Comparison of ENCODE assay signal across 16 mouse cellular contexts in the genomic region with DNA sequence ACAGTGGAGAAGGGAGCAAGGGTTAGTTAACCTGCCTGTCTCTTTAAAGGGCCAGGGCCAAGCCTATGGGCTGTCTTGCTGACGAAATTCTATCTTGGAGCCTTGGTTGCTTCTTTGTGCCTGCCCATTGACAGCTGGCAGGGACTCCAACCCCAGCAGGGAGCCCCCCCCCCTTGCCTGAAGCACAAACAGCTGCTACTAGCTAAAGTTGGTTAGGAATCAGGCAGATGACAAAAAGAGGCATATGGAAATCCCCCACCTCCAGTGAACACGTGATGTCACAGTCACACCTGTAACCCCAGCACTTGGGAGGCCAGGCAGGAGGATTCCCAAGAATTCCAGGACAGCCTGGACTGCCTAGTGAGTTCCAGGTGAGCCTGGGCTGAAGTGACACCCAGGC. TPM values are rescaled to one million over a fixed set of nuclear protein-coding genes. Genes with fewer than 3 reads are reported as not detected.
DNase-seq lines count a peak whose midpoint lies in the region; ATAC-seq and TF ChIP-seq lines count a peak whose summit lies in the region.
"Had no signal": no experiment of that assay in that cellular context is flagged by ENCODE, and none has a peak within 500 bp of the region (broad histone marks: within the 10 kb centered on the region; RNA-seq: fewer than 3 reads in every experiment).

No protein-coding gene starts in this region.

- H3K4me1 ChIP-seq in heart, embryonic 10.5 days: peaks cover 53% of the 10 kb centered on the region
- H3K4me1 ChIP-seq: forebrain, embryonic 15.5 days had no signal

- no peak overlapping the region for H3K4me3 ChIP-seq in heart, embryonic 10.5 days
- no peak overlapping the region for H3K4me3 ChIP-seq in left cerebral cortex, adult 2 months
- H3K4me3 ChIP-seq: embryonic facial prominence, embryonic 15.5 days; forebrain, embryonic 15.5 days had no signal

- H3K27ac ChIP-seq in heart, embryonic 10.5 days: peak overlapping the region; percentile 91
- H3K27ac ChIP-seq in left cerebral cortex, adult 2 months: no peak overlapping the region
- H3K27ac ChIP-seq: embryonic facial prominence, embryonic 15.5 days; forebrain, embryonic 15.5 days; macrophage had no signal

- ATAC-seq in activated CD4-positive, CD25-positive, alpha-beta regulatory T cell, adult 4 months: peak; percentile 50
- ATAC-seq: forebrain, embryonic 15.5 days had no signal

- H3K36me3 ChIP-seq in heart, embryonic 10.5 days: peaks cover 16% of the 10 kb centered on the region
- H3K36me3 ChIP-seq: embryonic facial prominence, embryonic 15.5 days; forebrain, embryonic 15.5 days had no signal

- intact Hi-C loops in heart, postnatal 10 days (cut with DNase I): no loop called here
- intact Hi-C loops in left cerebral cortex, postnatal 4 days (cut with DNase I): no loop called here
- intact Hi-C loops in left cerebral cortex, adult 2 months (cut with DNase I): no loop called here
- intact Hi-C loops in left cerebral cortex, postnatal 10 days (cut with DNase I): no loop called here

- no peak for TF ChIP-seq CTCF in left cerebral cortex, adult 2 months (IDR thresholded peaks at IDR 0.05)

- no peak for DNase-seq in heart, embryonic 10.5 days (ENCODE audit: low spot score)
- DNase-seq in heart, postnatal 10 days: no peak
- DNase-seq in left cerebral cortex, postnatal 4 days: peak; percentile 77
- no peak for DNase-seq in left cerebral cortex, adult 2 months (ENCODE audit: extremely low spot score in 1 of 2, low spot score in 2 of 2)
- peak; percentile 29 for DNase-seq in retina, embryonic 14.5 days (ENCODE audit: low spot score)
- no peak for DNase-seq in left cerebral cortex, postnatal 10 days (ENCODE audit: extremely low spot score in 1 of 2, low spot score in 2 of 2)
- DNase-seq: adrenal gland, postnatal 14 days; cerebellum, postnatal 36 days; gastrocnemius, postnatal 36 days; kidney, adult 8-10 months; lung, adult 18-20 months; thymus, postnatal 25 days had no signal

- H3K27me3 ChIP-seq in heart, embryonic 10.5 days (ENCODE audit: insufficient read depth, poor library complexity, severe bottlenecking): no peaks in the 10 kb centered on the region
- H3K27me3 ChIP-seq: embryonic facial prominence, embryonic 15.5 days; forebrain, embryonic 15.5 days had no signal

- WGBS in heart, embryonic 10.5 days: 32% methylated on average over 2 of the region's 2 CpGs

- H3K9me3 ChIP-seq in heart, embryonic 10.5 days: no peaks in the 10 kb centered on the region
- H3K9me3 ChIP-seq: embryonic facial prominence, embryonic 15.5 days; forebrain, embryonic 15.5 days had no signal

RNA-seq across cellular contexts. Expression of gene Popdc2, which starts 1.7 kb away (rescaled TPM):
- polyA plus RNA-seq in heart, embryonic 10.5 days (2016; fragmentation: Nextera tagmentation; extraction: Ambion mirVana): 230 and 378 TPM in 2 replicates
- 100 to 1,000 TPM; 675 to 721 TPM for total RNA-seq in heart, postnatal 10 days (2021)
- under 1 TPM; 0.34 to 0.50 TPM for total RNA-seq in left cerebral cortex, postnatal 4 days (2021)
- total RNA-seq in left cerebral cortex, adult 2 months (2021): 1 to 10 TPM in 1 of 2 experiments, under 1 TPM in 1; 0.51 to 1.5 TPM
- 1 to 10 TPM; 5.8 to 6.1 TPM for polyA plus RNA-seq in activated CD4-positive, CD25-positive, alpha-beta regulatory T cell, adult 4 months (2017; shearing (Covaris generic))
- under 1 TPM in 1 of 2 experiments, not detected in 1; 0.53 TPM for total RNA-seq in left cerebral cortex, postnatal 10 days (2021)
- polyA plus RNA-seq: macrophage had no signal

RNA-seq across cellular contexts. Expression of gene Gm21987, which starts 13.5 kb away (rescaled TPM):
- 1.3 and 4.6 TPM in 2 replicates for polyA plus RNA-seq in heart, embryonic 10.5 days (2016; fragmentation: Nextera tagmentation; extraction: Ambion mirVana)
- total RNA-seq in heart, postnatal 10 days (2021): not detected
- total RNA-seq in left cerebral cortex, postnatal 4 days (2021): not detected
- not detected for total RNA-seq in left cerebral cortex, adult 2 months (2021)
- not detected for polyA plus RNA-seq in activated CD4-positive, CD25-positive, alpha-beta regulatory T cell, adult 4 months (2017; shearing (Covaris generic))
- total RNA-seq in left cerebral cortex, postnatal 10 days (2021): not detected
- total RNA-seq: adrenal gland, postnatal 14 days; gastrocnemius, postnatal 36 days had no signal
- polyA plus RNA-seq: embryonic facial prominence, embryonic 15.5 days; forebrain, embryonic 15.5 days; macrophage had no signal

RNA-seq across cellular contexts. Expression of gene Cox17, which starts 13.5 kb away (rescaled TPM):
- polyA plus RNA-seq in heart, embryonic 10.5 days (2016; fragmentation: Nextera tagmentation; extraction: Ambion mirVana): 287 and 339 TPM in 2 replicates
- total RNA-seq in heart, postnatal 10 days (2021): 100 to 1,000 TPM; 250 to 263 TPM
- total RNA-seq in left cerebral cortex, postnatal 4 days (2021): 10 to 100 TPM; 35.0 to 42.2 TPM
- 100 to 1,000 TPM; 131 to 133 TPM for total RNA-seq in left cerebral cortex, adult 2 months (2021)
- polyA plus RNA-seq in activated CD4-positive, CD25-positive, alpha-beta regulatory T cell, adult 4 months (2017; shearing (Covaris generic)): 100 to 1,000 TPM; 254 to 296 TPM
- total RNA-seq in left cerebral cortex, postnatal 10 days (2021): 10 to 100 TPM; 47.3 to 59.1 TPM

RNA-seq across cellular contexts. Expression of gene Maats1, which starts 18.4 kb away (rescaled TPM):
- 0.06 and 0.12 TPM in 2 replicates for polyA plus RNA-seq in heart, embryonic 10.5 days (2016; fragmentation: Nextera tagmentation; extraction: Ambion mirVana)
- not detected for total RNA-seq in heart, postnatal 10 days (2021)
- total RNA-seq in left cerebral cortex, postnatal 4 days (2021): 1 to 10 TPM in 1 of 2 experiments, under 1 TPM in 1; 0.89 to 1.0 TPM
- total RNA-seq in left cerebral cortex, adult 2 months (2021): 1 to 10 TPM; 1.2 to 1.6 TPM
- polyA plus RNA-seq in activated CD4-positive, CD25-positive, alpha-beta regulatory T cell, adult 4 months (2017; shearing (Covaris generic)): under 1 TPM in 1 of 2 experiments, not detected in 1; 0.61 TPM
- total RNA-seq in left cerebral cortex, postnatal 10 days (2021): 1 to 10 TPM in 1 of 2 experiments, under 1 TPM in 1; 0.88 to 1.1 TPM
- total RNA-seq: gastrocnemius, postnatal 36 days had no signal
- polyA plus RNA-seq: macrophage had no signal

Comparison
In these comparisons a context has a peak if more than half of its experiments do, and no peak if none do; other contexts are left out.
1. DNase-seq: peak in left cerebral cortex, postnatal 4 days (single experiment) and retina, embryonic 14.5 days (single experiment); none in heart, embryonic 10.5 days (single experiment), heart, postnatal 10 days (0 of 2), left cerebral cortex, adult 2 months (0 of 2) and left cerebral cortex, postnatal 10 days (0 of 2).
2. RNA of gene Popdc2, which starts 1.7 kb away (total RNA-seq): 675 to 721 TPM in heart, postnatal 10 days; 0.51 to 1.5 TPM in left cerebral cortex, adult 2 months, 0.53 TPM in left cerebral cortex, postnatal 10 days and 0.34 to 0.50 TPM in left cerebral cortex, postnatal 4 days; every median in the first group is over 100 times any median in the second.